Mouse (Mus musculus) left cerebral cortex, postnatal 4 days (tissue): ENCODE results near the gene Scube3. TPM values are rescaled to one million over a fixed set of nuclear protein-coding genes. Genes with fewer than 3 reads are reported as not detected.
A peak's percentile ranks its signal among the peaks of the same experiment; 100 is the strongest.

Experiments used
- DNase-seq: peaks from one replicate; pipeline ENCODE4 v3.0.0-alpha.2; 2022
- intact Hi-C: fragments of 180-260 bp; cut with DNase I; formaldehyde crosslinking; loops from one replicate; pipeline ENCODE4 v1.15.1; 2025
- total RNA-seq, 2 experiments: library from RNA; stranded (reverse); gene quantifications; 2 replicates each; pipeline ENCODE4 v1.2.3; 2021

The Scube3 gene
- total RNA-seq, 2 experiments from 2014 or later, result 15.0 to 15.9 TPM

DNA sequence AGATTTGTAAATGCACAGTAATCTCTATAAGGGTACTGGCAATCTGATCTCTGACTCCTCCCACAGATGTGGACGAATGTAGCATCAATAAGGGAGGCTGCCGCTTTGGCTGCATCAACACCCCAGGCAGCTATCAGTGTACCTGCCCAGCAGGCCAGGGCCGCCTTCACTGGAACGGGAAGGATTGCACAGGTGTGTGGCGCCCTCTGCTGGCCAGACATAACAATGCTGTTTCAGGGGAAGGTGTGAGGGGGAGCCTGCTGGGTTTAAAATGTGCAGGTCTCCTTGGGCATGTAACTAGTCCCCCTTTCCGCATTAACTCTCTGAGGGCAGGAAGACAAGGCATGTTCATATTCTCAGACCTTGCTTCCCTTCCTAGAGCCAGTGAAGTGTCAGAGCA is 21.7 kb downstream of the Scube3 start:
- intact Hi-C loops, result loop anchor here (5.0 kb wide), 1 partner anchor 81 kb away; the partner anchor contains the start of gene Tcp11
- peak; percentile 79 for DNase-seq

- DNase-seq, result no peak
- intact Hi-C loops, result no loop called here
These were observed 28.7 kb downstream of the Scube3 start for GRCm38 (mm10) chr17:28170460-28171305.

DNA sequence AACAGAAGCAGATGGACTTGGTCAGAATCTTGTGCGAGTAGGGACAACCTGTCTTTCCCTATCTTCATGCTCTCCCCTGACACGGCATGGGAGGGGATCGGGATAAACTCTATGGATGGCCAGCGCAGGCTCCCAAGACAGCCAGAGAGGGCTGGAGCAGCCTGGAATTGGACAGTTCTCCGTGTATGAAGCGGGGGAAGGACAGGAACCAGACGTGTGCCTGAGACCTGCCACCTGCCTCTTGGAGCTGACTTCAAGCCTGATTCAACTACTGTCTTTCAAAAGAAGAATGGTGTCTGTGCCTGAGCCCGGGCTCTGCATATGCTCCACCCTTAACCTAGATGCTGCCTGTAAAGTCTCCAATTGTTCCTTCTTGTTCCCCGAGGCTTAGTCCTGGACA is 30.7 kb downstream of the Scube3 start:
- DNase-seq, result no peak
- intact Hi-C loops, result no loop called here

- DNase-seq, result peak; percentile 95
- intact Hi-C loops, result no loop called here
These were observed 35.0 kb downstream of the Scube3 start, which contains the start of gene Zfp523 for GRCm38 (mm10) chr17:28176775-28177539. TSS of gene Zfp523 (plus strand) at chr17:28177129.

DNA sequence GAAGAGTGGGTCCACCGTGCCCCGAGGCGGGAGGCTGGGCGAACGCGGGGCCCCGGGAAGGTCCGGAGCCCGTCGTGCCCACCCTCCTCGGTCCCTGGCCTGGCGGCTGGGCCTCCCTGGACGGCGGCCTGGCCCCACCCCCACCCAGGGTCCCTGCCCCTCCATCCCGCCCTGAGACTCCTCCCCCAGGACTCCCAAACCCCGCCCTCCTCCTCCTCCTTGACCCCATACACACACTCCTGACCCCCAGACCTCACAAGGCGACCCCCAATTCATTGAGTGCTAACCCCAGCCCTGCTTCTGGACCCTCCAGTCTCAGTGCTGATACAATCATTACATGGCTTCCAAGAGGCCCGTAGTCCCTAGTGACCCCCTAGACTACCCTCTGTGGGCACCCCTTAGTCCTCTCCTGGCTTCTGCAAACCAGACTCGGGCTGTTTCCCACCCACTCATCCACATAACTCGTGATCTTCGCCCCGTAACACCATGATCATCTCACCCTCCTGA is 35.7 kb downstream of the Scube3 start:
- peak; percentile 67 for DNase-seq
- intact Hi-C loops, result no loop called here

DNA sequence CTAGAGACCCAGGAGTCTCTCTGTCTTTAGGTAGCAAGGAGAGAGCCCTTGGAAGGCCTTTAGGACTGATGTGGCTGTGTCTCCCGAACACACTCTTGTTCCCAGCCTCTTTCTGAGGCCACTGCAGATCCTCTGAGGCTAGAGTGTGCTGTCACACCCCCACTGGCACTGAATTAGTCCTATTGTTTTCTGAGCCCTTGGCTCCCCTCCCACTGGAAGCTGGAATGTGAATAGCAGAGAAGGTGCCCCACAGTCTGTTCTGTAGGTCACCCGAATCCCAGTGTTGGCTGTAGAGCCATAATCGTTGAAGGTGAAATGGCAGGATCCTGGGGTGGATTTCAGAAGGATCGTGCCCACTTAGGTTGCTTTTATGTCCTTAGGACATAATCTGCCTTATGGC is 38.4 kb downstream of the Scube3 start:
- intact Hi-C loops, result no loop called here

DNA sequence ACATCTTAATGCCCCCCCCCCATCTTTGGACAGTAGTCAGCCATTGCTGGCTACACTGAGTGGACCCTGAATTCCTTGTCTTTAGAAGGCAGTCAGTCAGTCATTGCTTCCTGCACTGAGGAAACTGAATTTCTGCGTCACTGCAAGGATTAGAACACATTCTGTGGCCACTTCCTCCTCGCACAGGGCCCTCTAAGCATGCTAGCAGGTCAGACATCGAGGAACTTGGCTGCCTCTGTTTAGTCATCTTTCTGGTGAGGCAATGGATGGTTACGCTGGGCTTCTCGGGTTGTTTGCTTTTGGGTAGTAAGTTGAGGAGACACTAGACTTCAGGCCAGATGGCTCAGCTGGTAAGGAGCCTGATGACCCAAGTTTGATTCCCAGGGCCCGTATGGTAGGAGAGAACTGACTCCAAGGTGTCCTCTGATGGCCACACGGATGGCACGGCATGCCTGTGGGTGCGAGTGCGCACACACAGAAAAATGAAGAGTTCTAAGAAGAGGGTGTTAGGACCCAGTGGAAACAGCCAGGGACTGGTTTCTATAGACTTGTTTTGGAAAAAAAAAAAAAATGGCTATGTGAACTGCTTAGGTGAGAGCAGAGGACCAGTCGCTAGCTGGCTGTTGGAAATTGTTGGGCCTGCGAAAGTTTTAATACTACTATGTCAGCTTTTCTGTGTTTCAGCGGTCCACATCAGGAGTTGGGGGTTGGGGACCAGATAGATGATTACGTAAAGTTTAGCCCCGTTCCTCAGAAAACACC is 39.0 kb downstream of the Scube3 start:
- intact Hi-C loops, result no loop called here
- DNase-seq, result no peak

More for the DNA sequence above, 38.4 kb downstream of the Scube3 start:
- DNase-seq, result no peak

- intact Hi-C loops, result no loop called here
These were observed 43.2 kb downstream of the Scube3 start for GRCm38 (mm10) chr17:28184971-28185638.

DNA sequence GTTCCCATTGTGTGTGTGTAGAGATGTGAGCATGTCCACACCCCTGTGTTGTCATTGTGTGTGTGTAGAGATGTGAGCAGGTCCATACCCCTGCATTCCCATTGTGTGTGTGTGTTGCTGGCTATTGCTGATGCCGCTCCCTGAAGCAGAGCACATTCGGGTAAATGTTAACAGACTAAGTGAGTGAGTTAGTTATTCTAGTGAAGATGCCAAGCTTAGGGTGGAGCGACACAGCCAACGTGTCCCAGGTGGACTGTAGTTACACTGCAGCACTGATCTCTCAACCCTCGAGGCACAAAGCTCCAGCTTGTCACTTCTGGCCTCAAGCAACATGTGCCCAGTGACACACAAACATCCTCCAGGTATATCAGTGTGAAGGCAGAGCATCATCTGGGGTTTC is 46.4 kb downstream of the Scube3 start:
- no peak for DNase-seq
- intact Hi-C loops, result no loop called here

More at GRCm38 (mm10) chr17:28184971-28185638, 43.2 kb downstream of the Scube3 start:
- DNase-seq, result peak; percentile 55

GRCm38 (mm10) chr17:28192754-28193153 is 50.8 kb downstream of the Scube3 start:
- DNase-seq, result no peak
- intact Hi-C loops, result no loop called here

DNA sequence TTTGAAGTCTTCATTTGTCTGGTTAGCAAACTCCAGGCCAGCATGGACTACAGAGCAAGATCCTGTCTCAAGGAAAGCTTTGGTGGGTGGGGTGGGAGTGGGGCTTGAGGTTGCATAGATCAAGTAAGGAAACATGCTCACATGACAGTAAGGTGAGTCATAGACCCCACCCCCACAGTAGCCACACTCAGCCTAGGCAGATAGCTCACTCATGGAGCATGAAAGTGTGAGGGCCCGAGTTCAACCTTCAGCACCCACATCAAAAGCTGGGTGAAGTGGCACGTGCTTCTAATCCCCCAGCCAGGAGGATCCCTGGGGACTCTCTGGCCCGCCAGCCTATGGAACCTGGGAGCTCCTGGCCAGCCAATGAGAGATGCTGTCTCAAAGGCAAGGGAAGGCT is 51.6 kb downstream of the Scube3 start:
- intact Hi-C loops, result no loop called here
- DNase-seq, result no peak

GRCm38 (mm10) chr17:28195033-28195432 is 53.1 kb downstream of the Scube3 start:
- intact Hi-C loops, result no loop called here
- no peak for DNase-seq

GRCm38 (mm10) chr17:28197646-28198045 is 55.7 kb downstream of the Scube3 start:
- DNase-seq, result no peak
- intact Hi-C loops, result no loop called here

GRCm38 (mm10) chr17:28201982-28202381 is 60.0 kb downstream of the Scube3 start:
- intact Hi-C loops, result no loop called here
- DNase-seq, result no peak

- intact Hi-C loops, result no loop called here
- peak; percentile 58 for DNase-seq
These were observed 62.2 kb downstream of the Scube3 start for GRCm38 (mm10) chr17:28204052-28204720.

DNA sequence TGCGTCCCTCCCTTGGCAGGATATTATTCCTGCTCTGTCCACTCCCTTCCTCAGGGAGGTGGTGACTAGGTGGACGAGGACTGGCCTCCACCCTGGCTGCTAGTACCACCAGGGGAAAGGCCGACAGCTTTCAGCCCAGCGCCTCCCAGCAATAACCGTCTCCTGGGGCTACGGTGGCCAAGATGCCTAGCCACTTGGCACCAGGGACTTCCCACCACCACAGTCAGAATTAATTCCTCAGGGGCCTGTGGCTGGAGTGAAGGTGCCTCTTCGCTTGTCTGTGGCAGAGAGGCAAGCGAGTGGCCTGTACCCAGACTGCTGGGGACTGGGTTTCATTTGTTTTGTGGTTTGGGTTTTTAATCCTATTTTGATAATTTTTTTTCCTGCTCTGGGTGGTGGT is 63.5 kb downstream of the Scube3 start:
- no peak for DNase-seq
- intact Hi-C loops, result no loop called here

DNA sequence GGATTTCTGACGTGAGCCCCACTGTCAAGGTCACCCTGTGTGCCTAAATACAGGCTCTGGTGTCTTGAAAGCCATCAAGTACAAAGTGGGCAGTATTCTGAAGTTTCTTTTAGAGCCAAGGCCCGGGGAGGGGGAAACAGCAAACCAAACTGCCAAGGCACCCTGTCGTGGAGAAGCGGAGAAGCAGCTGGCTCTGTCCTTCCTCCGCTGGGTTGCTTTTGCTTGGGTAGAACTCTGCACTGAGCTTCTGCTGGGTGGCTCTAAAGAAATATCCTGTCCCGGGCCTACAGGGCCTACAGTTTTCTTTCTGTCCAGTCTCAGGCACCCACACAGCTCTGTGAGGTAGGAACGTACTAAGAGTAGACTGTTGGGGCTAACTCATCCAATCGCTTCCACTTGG is 65.2 kb downstream of the Scube3 start:
- intact Hi-C loops, result no loop called here
- no peak for DNase-seq

DNA sequence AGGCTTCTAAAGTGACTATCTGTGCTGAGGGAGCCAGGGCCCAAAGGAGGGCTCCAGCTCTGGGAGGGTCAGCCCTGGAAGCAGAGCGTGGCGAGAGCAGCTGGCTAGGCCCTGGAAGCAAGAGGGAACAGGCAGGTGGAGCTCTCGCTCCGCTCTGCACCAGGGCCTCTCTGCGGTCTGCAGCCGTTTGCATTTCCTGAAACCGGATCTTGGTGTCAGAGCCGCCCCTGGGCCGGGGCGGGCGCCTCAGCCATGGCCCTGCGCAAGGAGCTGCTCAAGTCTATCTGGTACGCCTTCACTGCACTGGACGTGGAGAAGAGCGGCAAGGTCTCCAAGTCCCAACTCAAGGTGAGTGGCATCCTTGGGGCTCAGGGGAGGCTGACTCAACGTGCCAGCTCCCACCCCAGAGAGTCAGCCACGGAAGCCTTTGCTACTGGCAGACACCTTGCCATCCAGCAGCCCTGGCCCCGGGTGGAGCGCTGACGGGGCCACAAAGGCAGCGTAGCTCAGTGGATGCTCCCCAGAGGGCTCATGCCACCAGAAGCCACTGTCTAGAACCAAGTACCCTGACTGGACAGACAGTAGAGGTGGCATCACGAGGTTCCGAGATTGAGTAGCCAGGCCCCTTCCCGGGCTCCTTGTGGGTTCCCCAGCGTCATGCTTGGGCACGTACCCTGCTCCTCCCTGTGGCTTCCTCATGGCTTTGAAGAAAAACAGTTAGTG is 65.8 kb downstream of the Scube3 start, which contains the start of gene Def6:
TSS of gene Def6 (plus strand) at position 188 of the 723 bp plus-strand sequence.
- intact Hi-C loops, result no loop called here

GRCm38 (mm10) chr17:28208314-28208612 is 66.3 kb downstream of the Scube3 start:
- DNase-seq, result no peak
- intact Hi-C loops, result no loop called here

More for the DNA sequence above, 65.8 kb downstream of the Scube3 start, which contains the start of gene Def6:
- peak; percentile 65 for DNase-seq
